Mouse (Mus musculus) lung, postnatal 0 days (tissue): ENCODE results near the gene Gm17409.

Source experiments
- CTCF ChIP-seq: IDR thresholded peaks from 2 replicates; pipeline ENCODE4 v1.5.1; 2016; ENCODE audit warnings: antibody characterized with exemption, mild to moderate bottlenecking
- EP300 ChIP-seq: IDR thresholded peaks from 2 replicates; pipeline ENCODE4 v1.6.1; 2016; ENCODE audit warnings: antibody characterized with exemption, mild to moderate bottlenecking, control low read depth

GRCm38 (mm10) chr2:58456843-58457487 is 13.0 kb upstream of the Gm17409 start:
- TF ChIP-seq CTCF (no peak), EP300 (no peak)
